Mouse (Mus musculus) lung, postnatal 0 days (tissue): ENCODE results near the gene Mymk.

ENCODE experiments used
- CTCF ChIP-seq: IDR thresholded peaks from 2 replicates; pipeline ENCODE4 v1.5.1; 2016; ENCODE audit warnings: antibody characterized with exemption, mild to moderate bottlenecking
- EP300 ChIP-seq: IDR thresholded peaks from 2 replicates; pipeline ENCODE4 v1.6.1; 2016; ENCODE audit warnings: antibody characterized with exemption, mild to moderate bottlenecking, control low read depth

- TF ChIP-seq CTCF (no peak), EP300 (no peak)
Measured at GRCm38 (mm10) chr2:27071137-27071536, 842 bp downstream of the Mymk start.
